Mouse (Mus musculus): ENCODE measurements around the gene Dstyk. TPM values are rescaled to one million over a fixed set of nuclear protein-coding genes. Genes with fewer than 3 reads are reported as not detected.
A peak's percentile ranks its signal among the peaks of the same experiment; 100 is the strongest.

The Dstyk gene
- polyA plus RNA-seq, 1 experiment from 2014 or later, result 11.4 TPM

GRCm38 (mm10) chr1:132472537-132472936 is 55.2 kb downstream of the Dstyk start:
- H3K4me2 ChIP-seq (ENCODE audit: low read length), result no peak overlapping the region
- WGBS, result 55% methylated on average over 5 of the region's 5 CpGs
- DNase-seq (ENCODE audit: low spot score), result peak; percentile 52

GRCm38 (mm10) chr1:132474496-132474895 is 57.1 kb downstream of the Dstyk start:
- Histone ChIP-seq H3K27me3 (replicated peaks; ENCODE audit: control insufficient read depth, insufficient read depth, low read length) (no peaks in the 10 kb centered on the region), H3K9ac (ENCODE audit: low read length) (no peak overlapping the region), H3K9me3 (ENCODE audit: control insufficient read depth, low read length) (no peaks in the 10 kb centered on the region), H3K36me3 (ENCODE audit: control insufficient read depth, insufficient read depth, low read length) (no peaks in the 10 kb centered on the region), H3K27ac (ENCODE audit: low read depth) (no peak overlapping the region), H3K4me1 (replicated peaks; ENCODE audit: control insufficient read depth, insufficient read depth, low read length) (peaks cover 10% of the 10 kb centered on the region), H3K4me3 (ENCODE audit: low read depth, low read length) (no peak overlapping the region), H3K4me2 (ENCODE audit: low read length) (no peak overlapping the region)
- 71% methylated on average over 1 of the region's 1 CpGs for WGBS
- DNase-seq (ENCODE audit: low spot score) (peak; percentile 20), ATAC-seq (replicated peaks; ENCODE audit: low FRiP score, low TSS enrichment, low read depth) (no peak)

More at GRCm38 (mm10) chr1:132472537-132472936, 55.2 kb downstream of the Dstyk start:
- ATAC-seq (replicated peaks; ENCODE audit: low FRiP score, low TSS enrichment, low read depth), result no peak
- H3K36me3 ChIP-seq (ENCODE audit: control insufficient read depth, insufficient read depth, low read length), result no peaks in the 10 kb centered on the region
- H3K9me3 ChIP-seq (ENCODE audit: control insufficient read depth, low read length), result no peaks in the 10 kb centered on the region
- H3K4me3 ChIP-seq (ENCODE audit: low read depth, low read length), result no peak overlapping the region
- no peak overlapping the region for H3K27ac ChIP-seq (ENCODE audit: low read depth)
- peaks cover 5% of the 10 kb centered on the region; the same call in 1 of the 2 replicates for H3K4me1 ChIP-seq (replicated peaks; ENCODE audit: control insufficient read depth, insufficient read depth, low read length)
- no peak overlapping the region for H3K9ac ChIP-seq (ENCODE audit: low read length)
- H3K27me3 ChIP-seq (replicated peaks; ENCODE audit: control insufficient read depth, insufficient read depth, low read length), result no peaks in the 10 kb centered on the region

- WGBS, result 6% methylated on average over 9 of the region's 9 CpGs
- Histone ChIP-seq H3K4me3 (ENCODE audit: low read depth, low read length) (peak overlapping the region; percentile 96), H3K27ac (ENCODE audit: low read depth) (peak overlapping the region; percentile 75; the same call in 1 of the 2 replicates), H3K36me3 (ENCODE audit: control insufficient read depth, insufficient read depth, low read length) (no peaks in the 10 kb centered on the region), H3K9me3 (ENCODE audit: control insufficient read depth, low read length) (no peaks in the 10 kb centered on the region), H3K4me1 (replicated peaks; ENCODE audit: control insufficient read depth, insufficient read depth, low read length) (peaks cover 10% of the 10 kb centered on the region), H3K4me2 (ENCODE audit: low read length) (peak overlapping the region; percentile 95), H3K27me3 (replicated peaks; ENCODE audit: control insufficient read depth, insufficient read depth, low read length) (no peaks in the 10 kb centered on the region), H3K9ac (ENCODE audit: low read length) (peak overlapping the region; percentile 84)
- ATAC-seq (replicated peaks; ENCODE audit: low FRiP score, low TSS enrichment, low read depth) (peak; percentile 42), DNase-seq (ENCODE audit: low spot score) (no peak)
These were observed 59.2 kb downstream of the Dstyk start for GRCm38 (mm10) chr1:132476575-132476927.

DNA sequence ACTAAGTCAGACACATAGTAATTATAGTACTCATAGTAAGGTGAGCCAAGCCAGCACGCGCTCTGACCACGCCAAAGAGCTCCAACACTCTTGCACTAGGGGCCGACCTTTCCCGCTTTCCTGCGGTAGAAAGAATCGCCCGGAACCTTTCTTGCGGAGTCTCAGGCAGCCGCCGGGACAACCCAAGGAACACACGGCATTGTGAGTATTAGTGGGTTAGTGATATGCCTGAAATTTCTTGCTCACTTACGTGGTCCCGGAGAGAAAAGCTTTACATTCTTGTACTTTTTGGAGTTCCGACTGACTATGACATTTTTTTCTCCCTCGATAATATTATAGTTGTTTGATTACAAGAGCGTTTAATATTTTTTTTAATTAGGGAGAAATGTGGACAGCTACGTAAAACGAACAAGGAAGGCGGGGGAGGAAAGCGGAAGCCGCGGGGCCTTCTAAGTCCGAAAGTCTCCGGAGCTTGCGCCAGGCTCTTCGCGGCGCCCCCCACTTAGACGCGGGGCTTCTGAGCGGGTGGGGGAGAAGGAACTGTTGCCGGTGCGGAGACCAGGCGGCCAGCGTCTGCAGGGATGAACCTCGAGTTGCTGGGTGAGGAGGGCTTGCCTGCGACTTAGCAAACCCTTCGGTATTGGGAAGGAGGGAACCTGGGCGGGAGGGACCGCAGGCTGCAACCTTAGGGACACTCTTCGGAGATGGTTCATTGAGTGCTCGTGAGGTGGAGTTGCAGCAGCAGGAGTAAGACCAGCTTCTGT is 59.8 kb downstream of the Dstyk start, which contains the start of gene Rbbp5:
Rbbp5 (plus strand) TSS at position 438 of the 764 bp plus-strand sequence.
- ATAC-seq (replicated peaks; ENCODE audit: low FRiP score, low TSS enrichment, low read depth) (peak; percentile 90), DNase-seq (ENCODE audit: low spot score) (peak; percentile 95)
- Histone ChIP-seq H3K9ac (ENCODE audit: low read length) (peak within 1 kb of the TSS; percentile 84), H3K27ac (ENCODE audit: low read depth) (peak within 1 kb of the TSS; percentile 75), H3K9me3 (ENCODE audit: control insufficient read depth, low read length) (no peaks in the 10 kb centered on the region), H3K4me3 (ENCODE audit: low read depth, low read length) (peak within 1 kb of the TSS; percentile 96), H3K4me1 (replicated peaks; ENCODE audit: control insufficient read depth, insufficient read depth, low read length) (peaks cover 10% of the 10 kb centered on the region), H3K36me3 (ENCODE audit: control insufficient read depth, insufficient read depth, low read length) (no peaks in the 10 kb centered on the region), H3K27me3 (replicated peaks; ENCODE audit: control insufficient read depth, insufficient read depth, low read length) (no peaks in the 10 kb centered on the region), H3K4me2 (ENCODE audit: low read length) (peak within 1 kb of the TSS; percentile 95)
- WGBS, result under 1% methylated on average over 43 of the region's 43 CpGs

- DNase-seq (ENCODE audit: low spot score), result no peak
These were observed 62.1 kb downstream of the Dstyk start for GRCm38 (mm10) chr1:132479438-132479837.

GRCm38 (mm10) chr1:132481619-132482018 is 64.3 kb downstream of the Dstyk start:
- ATAC-seq (replicated peaks; ENCODE audit: low FRiP score, low TSS enrichment, low read depth) (no peak), DNase-seq (ENCODE audit: low spot score) (no peak)
- H3K36me3 ChIP-seq (ENCODE audit: control insufficient read depth, insufficient read depth, low read length), result peaks cover 20% of the 10 kb centered on the region
- H3K4me2 ChIP-seq (ENCODE audit: low read length), result no peak overlapping the region
- 87% methylated on average over 2 of the region's 2 CpGs for WGBS
- H3K9ac ChIP-seq (ENCODE audit: low read length), result no peak overlapping the region
- H3K4me3 ChIP-seq (ENCODE audit: low read depth, low read length), result no peak overlapping the region
- no peaks in the 10 kb centered on the region for H3K27me3 ChIP-seq (replicated peaks; ENCODE audit: control insufficient read depth, insufficient read depth, low read length)
- no peaks in the 10 kb centered on the region for H3K9me3 ChIP-seq (ENCODE audit: control insufficient read depth, low read length)
- peaks cover 10% of the 10 kb centered on the region for H3K4me1 ChIP-seq (replicated peaks; ENCODE audit: control insufficient read depth, insufficient read depth, low read length)
- no peak overlapping the region for H3K27ac ChIP-seq (ENCODE audit: low read depth)

More at GRCm38 (mm10) chr1:132479438-132479837, 62.1 kb downstream of the Dstyk start:
- peaks cover under 1% of the 10 kb centered on the region; the same call in 1 of the 2 replicates for H3K36me3 ChIP-seq (ENCODE audit: control insufficient read depth, insufficient read depth, low read length)
- H3K27ac ChIP-seq (ENCODE audit: low read depth), result no peak overlapping the region
- ATAC-seq (replicated peaks; ENCODE audit: low FRiP score, low TSS enrichment, low read depth), result no peak
- WGBS, result 84% methylated on average over 1 of the region's 1 CpGs
- H3K27me3 ChIP-seq (replicated peaks; ENCODE audit: control insufficient read depth, insufficient read depth, low read length), result no peaks in the 10 kb centered on the region
- H3K9ac ChIP-seq (ENCODE audit: low read length), result no peak overlapping the region
- H3K4me3 ChIP-seq (ENCODE audit: low read depth, low read length), result no peak overlapping the region
- H3K4me2 ChIP-seq (ENCODE audit: low read length), result no peak overlapping the region
- H3K9me3 ChIP-seq (ENCODE audit: control insufficient read depth, low read length), result no peaks in the 10 kb centered on the region
- H3K4me1 ChIP-seq (replicated peaks; ENCODE audit: control insufficient read depth, insufficient read depth, low read length), result peaks cover 10% of the 10 kb centered on the region

- no peak overlapping the region for H3K27ac ChIP-seq (ENCODE audit: low read depth)
- ATAC-seq (replicated peaks; ENCODE audit: low FRiP score, low TSS enrichment, low read depth) (no peak), DNase-seq (ENCODE audit: low spot score) (no peak)
- no peaks in the 10 kb centered on the region for H3K27me3 ChIP-seq (replicated peaks; ENCODE audit: control insufficient read depth, insufficient read depth, low read length)
- no peaks in the 10 kb centered on the region for H3K9me3 ChIP-seq (ENCODE audit: control insufficient read depth, low read length)
- WGBS, result 88% methylated on average over 3 of the region's 3 CpGs
- H3K4me1 ChIP-seq (replicated peaks; ENCODE audit: control insufficient read depth, insufficient read depth, low read length), result peaks cover 6% of the 10 kb centered on the region
- H3K9ac ChIP-seq (ENCODE audit: low read length), result no peak overlapping the region
- no peak overlapping the region for H3K4me3 ChIP-seq (ENCODE audit: low read depth, low read length)
- H3K4me2 ChIP-seq (ENCODE audit: low read length), result no peak overlapping the region
- peaks cover 28% of the 10 kb centered on the region for H3K36me3 ChIP-seq (ENCODE audit: control insufficient read depth, insufficient read depth, low read length)
These were observed 65.9 kb downstream of the Dstyk start for GRCm38 (mm10) chr1:132483234-132483633.

- no peak overlapping the region for H3K9ac ChIP-seq (ENCODE audit: low read length)
- no peak for DNase-seq (ENCODE audit: low spot score)
These were observed 66.4 kb downstream of the Dstyk start for GRCm38 (mm10) chr1:132483759-132484158.

GRCm38 (mm10) chr1:132500535-132500934 is 83.2 kb downstream of the Dstyk start:
- Histone ChIP-seq H3K4me2 (ENCODE audit: low read length) (no peak overlapping the region), H3K9me3 (ENCODE audit: control insufficient read depth, low read length) (no peaks in the 10 kb centered on the region), H3K36me3 (ENCODE audit: control insufficient read depth, insufficient read depth, low read length) (peaks cover 95% of the 10 kb centered on the region), H3K4me3 (ENCODE audit: low read depth, low read length) (no peak overlapping the region), H3K27ac (ENCODE audit: low read depth) (no peak overlapping the region), H3K9ac (ENCODE audit: low read length) (no peak overlapping the region), H3K4me1 (replicated peaks; ENCODE audit: control insufficient read depth, insufficient read depth, low read length) (no peaks in the 10 kb centered on the region), H3K27me3 (replicated peaks; ENCODE audit: control insufficient read depth, insufficient read depth, low read length) (no peaks in the 10 kb centered on the region)
- ATAC-seq (replicated peaks; ENCODE audit: low FRiP score, low TSS enrichment, low read depth), result no peak
- WGBS, result 93% methylated on average over 2 of the region's 2 CpGs
- no peak for DNase-seq (ENCODE audit: low spot score)

More at GRCm38 (mm10) chr1:132483759-132484158, 66.4 kb downstream of the Dstyk start:
- H3K27ac ChIP-seq (ENCODE audit: low read depth), result no peak overlapping the region
- H3K4me3 ChIP-seq (ENCODE audit: low read depth, low read length), result no peak overlapping the region
- peaks cover under 1% of the 10 kb centered on the region; the same call in 1 of the 2 replicates for H3K4me1 ChIP-seq (replicated peaks; ENCODE audit: control insufficient read depth, insufficient read depth, low read length)
- H3K36me3 ChIP-seq (ENCODE audit: control insufficient read depth, insufficient read depth, low read length), result peaks cover 33% of the 10 kb centered on the region
- no peak overlapping the region for H3K4me2 ChIP-seq (ENCODE audit: low read length)
- no peaks in the 10 kb centered on the region for H3K27me3 ChIP-seq (replicated peaks; ENCODE audit: control insufficient read depth, insufficient read depth, low read length)
- 88% methylated on average over 6 of the region's 6 CpGs for WGBS
- no peaks in the 10 kb centered on the region for H3K9me3 ChIP-seq (ENCODE audit: control insufficient read depth, low read length)
- ATAC-seq (replicated peaks; ENCODE audit: low FRiP score, low TSS enrichment, low read depth), result no peak
